Mouse (Mus musculus) gastrocnemius, adult 8-10 months (tissue): ENCODE measurements around the gene Tekt1. TPM values are rescaled to one million over a fixed set of nuclear protein-coding genes. Genes with fewer than 3 reads are reported as not detected.
"Not testable (repeated sequence)": the region's sequence is repeated elsewhere in the genome, so short reads cannot be mapped to it uniquely, and the experiment has no call there.

ENCODE experiments used
- DNase-seq, 2 experiments: peaks; one replicate each; pipeline ENCODE4 v3.0.0; 2022; ENCODE audit warnings: low spot score in 2 of 2
- total RNA-seq, 4 experiments: library from RNA; stranded (reverse); gene quantifications; 2 replicates each; pipeline ENCODE4 v1.2.4; 2022

The Tekt1 gene
- total RNA-seq, 4 experiments from 2014 or later: 0.92 to 3.3 (median 2.5) TPM

DNA sequence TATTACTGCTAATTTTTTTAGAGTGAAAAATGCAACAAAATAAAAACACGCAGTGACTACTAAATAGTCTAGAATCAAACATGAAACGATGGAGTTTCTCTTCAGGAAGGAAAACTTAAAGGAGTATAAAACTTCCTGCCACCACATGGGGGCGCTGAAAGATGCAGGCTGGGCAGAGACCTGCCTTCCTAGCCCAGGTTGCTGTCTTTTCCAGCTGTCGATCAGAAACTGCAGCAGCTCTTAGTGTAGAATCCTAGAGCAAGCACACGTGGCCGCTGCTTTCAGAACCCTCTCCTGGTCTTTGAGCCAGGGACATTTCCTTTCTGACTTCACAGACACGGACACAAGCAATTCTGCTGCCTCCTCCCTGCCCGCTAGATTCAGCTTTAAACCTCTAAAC is 18.3 kb downstream of the Tekt1 start:
- peak; percentile 39 to 41 for DNase-seq

DNA sequence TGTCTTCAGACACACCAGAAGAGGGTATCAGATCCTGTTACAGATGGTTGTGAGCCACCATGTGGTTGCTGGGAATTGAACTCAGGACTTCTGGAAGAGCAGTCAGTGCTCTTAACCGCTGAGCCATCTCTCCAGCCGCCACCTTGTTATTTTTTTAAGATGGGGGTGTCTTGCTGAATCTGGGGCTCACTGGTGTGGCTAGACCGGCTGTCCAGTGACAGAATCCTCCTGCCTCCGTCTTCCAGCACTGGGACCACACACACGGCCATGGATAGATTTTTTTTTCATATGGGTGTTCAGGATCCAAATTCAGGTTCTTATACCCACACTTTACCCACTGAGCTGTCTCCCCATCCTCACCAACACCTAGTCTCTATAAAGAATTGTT is 19.0 kb downstream of the Tekt1 start:
- DNase-seq: not testable (repeated sequence)

DNA sequence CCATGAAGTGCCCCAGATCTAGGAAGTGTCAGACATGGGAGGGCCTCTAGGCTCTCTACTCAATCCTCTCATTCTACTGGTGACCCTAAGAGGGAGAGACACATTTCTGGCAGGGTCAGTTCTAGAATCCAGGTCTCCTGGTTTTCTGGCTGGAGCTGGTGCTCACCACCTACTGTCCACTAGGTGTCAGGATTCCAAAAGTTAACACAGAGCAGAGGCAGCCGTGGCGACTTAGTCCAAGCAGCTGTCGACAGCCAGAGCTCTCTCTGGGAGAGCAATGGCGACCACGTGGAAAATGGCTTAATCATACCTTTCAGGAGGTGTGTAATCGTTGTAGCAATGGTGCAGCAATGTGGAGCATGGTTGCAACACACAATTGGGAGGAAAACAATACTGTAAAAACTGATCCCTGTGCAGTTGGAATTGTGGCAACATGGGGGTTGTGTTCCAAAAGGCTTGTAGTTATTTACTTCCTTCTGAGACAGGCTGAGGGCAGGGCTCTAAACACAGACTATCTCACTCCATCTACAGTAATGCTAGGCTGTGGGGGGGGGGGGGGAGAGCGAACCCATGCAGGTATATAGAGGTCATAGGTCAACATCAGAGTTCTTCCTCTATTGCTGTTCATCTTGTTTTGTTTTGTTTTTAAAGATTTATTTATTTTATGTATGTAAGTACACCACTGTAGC is 19.5 kb downstream of the Tekt1 start:
- DNase-seq: peak; percentile 45 to 54

DNA sequence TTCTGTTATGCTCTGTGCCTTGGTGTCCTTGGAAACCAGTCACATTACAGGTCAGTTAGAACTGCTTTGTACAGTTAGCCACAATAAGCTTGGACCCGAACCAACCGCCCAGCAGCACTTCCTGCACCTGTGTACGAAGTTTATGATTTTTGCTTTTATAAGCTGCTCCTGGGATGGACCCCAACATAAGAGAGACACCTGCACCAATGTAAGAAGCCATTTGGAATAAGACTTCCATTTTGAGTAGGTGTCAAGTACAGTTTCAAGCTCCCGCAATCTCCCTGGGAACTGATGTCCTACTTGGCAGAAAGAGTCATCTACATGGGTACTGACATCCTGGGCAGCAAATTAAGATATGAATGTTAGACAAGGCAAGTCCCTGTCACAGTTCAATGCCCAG is 22.5 kb downstream of the Tekt1 start:
- DNase-seq: no peak

DNA sequence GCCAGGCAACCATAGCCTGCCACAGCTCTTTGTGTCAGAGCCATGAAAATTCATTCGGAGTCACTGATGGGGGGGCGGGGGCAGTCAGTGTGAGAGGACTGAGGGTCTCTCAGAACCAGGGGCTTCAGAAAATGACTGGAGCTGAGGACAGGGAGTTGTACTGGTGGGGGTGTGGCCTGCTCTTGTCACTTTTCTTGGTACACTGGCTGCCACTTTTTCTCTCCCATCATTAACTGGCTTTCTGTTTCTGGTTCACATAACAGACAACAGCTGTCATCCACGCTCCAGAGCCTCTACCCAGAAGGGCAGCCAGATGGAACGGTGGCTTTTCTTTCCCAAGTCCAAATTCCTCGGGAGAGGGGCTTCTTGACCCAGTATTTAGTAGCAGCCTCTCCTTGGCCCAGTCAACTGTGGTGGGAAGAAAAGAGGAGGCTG is 23.8 kb downstream of the Tekt1 start:
- no peak for DNase-seq

DNA sequence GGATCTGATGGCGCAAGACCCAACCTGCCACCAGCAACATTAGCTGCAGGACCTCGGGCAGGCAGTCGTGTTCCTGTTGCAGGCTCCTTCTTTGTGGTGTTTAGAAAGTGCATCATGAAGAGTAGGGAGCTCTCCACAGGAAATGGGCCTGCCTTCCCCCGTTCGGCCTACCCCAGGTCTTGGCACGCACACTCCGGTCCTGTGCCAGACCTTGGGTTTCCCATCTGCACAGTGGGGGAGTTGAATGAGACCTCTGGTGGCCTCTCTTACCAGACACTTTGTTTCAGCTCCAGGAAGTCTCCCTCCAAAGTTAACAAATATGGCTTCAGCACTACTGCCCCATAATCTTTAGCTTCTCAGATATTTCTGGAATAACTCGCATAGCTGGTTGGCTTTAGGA is 25.5 kb downstream of the Tekt1 start:
- no peak for DNase-seq

DNA sequence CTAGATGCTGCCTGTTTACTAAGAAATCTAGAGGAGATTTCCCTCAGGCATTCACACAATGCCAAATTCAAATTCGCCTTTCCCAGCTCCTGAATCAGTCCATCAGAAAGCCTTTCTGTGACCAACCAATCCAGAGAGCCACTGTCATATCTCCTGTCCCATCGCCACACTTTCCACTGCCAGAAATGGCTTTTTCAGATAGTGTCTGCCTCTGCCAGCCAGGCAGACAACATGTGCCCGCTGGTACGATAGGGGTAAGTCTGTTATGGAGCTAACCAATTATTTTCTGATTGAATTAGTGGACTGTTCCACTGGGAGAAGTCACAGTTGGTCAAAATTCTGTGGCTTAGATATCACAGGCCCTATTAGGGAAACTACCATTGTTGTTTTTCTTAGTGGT is 27.6 kb downstream of the Tekt1 start:
- DNase-seq: no peak

DNA sequence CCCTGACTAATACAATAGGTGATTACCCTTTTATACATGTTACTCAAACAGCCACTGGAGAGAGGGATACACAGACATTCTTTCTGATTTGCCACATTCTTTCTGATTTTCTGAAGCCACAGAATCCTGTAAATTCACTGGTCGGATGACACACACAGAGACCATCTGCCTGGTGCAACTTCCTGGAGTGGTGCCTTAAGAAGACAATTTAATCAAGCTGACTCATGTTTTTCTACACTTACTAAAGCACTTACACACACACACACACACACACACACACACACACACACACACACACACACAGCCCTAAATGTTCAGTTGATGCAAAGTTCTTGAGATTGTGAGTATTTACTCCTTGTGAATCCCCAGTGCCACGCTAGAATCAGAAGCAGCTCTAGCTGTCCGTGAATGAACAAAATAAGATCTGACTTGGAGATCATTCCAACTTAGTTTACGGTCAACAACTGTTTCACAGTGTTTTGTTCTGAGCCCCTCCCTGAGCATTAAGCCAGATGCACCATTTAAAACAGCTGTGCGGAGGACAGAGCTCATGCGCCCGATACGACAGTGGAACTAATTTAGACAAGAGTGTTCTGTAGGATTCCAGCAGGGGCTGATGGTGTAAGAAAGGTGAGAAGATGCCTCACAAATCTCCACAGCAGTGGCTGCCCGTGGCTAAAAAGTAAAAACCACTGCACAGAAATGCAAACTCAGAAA is 29.1 kb downstream of the Tekt1 start:
- DNase-seq: no peak

DNA sequence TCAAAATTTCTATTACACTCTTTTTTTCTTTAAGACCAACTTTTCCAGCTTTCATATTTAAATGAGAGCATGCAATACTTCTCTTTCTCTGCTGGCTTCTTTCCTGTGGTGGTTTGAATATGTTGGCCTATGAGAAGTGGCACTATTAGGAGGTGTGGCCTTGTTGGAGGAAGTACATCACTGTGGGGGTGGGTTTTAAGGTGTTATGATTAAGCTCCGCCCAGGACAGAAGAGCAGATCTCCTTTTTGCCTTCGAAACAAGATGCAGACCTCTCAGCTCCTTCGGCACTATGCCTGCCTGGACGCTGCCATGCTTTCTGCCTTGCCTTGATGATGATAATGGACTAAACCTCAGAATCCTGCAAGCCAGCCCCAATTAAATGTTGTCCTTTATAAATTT is 36.5 kb downstream of the Tekt1 start:
- DNase-seq: no peak

DNA sequence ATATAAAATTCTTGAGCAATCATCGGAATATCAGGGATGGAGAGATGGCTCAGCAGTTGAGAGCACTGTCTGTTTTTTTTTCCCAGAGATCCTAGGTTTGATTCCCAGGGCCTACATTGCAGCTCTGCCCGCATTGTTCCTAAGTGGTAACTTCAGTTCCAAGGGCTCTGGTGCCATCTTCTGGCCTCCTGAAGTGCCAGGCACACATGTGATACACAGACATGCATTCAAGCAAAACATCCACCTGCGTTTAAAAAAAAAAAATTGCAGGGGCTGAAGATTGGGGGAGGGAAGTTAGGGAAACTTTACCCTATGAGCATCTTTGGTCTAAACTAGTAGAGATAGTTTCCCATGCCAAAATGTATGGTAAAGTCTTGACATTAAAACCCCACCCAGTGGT is 37.8 kb downstream of the Tekt1 start:
- no peak for DNase-seq

DNA sequence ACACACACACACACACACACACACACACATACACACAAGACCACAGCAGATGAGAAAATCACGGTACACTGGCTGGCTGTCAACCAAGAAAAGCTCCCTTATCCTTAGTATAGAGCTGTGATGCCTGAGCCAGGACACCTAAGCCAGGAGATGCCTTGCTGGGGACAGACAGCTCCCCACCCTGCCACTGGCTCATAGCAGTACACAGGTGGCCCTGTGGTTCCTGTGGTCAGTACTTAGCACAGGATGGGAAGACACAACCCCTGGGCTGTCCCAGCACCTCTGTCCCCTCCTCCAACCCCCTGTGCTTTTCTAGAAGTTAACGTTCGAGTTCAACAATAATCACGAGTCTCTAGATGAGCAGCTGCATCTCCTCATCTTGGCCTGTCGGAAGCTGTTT is 44.2 kb downstream of the Tekt1 start:
- no peak for DNase-seq

DNA sequence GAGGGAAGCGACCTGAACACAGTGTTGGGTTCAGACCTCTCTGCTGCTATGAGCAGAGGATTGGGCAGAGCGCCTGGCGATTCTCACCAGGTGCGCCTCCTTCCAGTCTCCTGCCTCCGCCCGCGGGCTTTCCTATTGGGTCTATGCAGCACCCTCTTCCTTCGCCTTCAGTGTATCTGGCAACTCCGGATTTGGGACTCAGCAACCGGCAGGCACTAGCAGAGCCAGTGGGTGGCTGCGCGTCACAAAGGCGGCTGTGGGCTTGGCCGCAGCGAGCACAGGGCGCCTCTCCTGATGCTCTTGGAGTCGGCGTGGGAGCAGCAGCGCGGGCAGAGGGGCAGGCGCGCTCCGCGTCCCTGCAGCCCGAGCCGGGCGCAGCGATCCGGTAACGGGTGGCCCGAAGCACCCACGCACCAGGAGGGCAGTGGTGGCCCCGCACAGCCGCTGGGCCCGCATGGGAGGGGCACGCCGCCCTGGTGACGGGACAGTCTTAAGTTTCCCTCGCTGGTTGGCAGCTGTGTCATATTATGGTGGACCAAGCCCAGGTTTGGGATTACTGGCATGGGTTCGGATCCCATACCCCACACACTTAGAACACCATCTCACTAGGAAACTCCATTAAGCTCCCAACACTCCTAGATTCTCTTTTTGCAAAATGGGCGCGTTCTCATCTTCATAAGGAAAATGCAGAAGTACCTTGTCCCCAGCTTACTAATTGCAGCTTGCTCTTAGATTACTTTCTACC is 47.9 kb downstream of the Tekt1 start, which contains the start of gene Fbxo39:
Gene Fbxo39, plus strand, starts transcription at position 294 of the 745 bp plus-strand sequence.
- DNase-seq: no peak

DNA sequence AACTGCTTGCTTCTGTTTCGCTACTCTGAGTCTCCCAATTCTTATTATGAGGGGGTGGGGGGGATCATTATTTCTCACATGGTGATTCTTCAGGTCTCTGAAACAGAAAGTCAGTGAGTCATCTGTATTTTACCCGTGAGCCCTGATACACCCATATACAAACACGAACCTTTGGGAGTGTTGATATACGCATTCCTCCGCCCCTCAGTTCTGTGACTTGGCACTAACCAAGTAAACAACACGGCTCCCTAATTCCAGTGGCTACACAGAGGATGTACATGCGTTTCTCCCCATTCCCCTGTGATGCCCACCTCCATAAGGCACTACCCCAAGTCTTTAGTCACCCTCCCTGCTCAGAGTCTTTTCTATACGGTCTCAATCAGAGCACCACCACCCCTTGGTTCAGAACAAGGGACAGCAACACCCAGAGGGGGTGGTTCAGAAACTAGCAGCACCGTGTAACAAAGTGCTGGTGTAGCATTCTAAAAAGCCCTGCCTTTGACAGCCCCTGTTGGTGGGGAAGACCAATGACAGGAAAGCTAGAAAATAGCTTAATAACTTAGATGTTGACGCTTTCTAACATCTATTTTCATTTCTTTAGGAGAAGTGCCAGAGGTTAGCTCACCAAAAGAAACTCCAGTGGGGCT is 50.8 kb downstream of the Tekt1 start:
- DNase-seq: no peak

DNA sequence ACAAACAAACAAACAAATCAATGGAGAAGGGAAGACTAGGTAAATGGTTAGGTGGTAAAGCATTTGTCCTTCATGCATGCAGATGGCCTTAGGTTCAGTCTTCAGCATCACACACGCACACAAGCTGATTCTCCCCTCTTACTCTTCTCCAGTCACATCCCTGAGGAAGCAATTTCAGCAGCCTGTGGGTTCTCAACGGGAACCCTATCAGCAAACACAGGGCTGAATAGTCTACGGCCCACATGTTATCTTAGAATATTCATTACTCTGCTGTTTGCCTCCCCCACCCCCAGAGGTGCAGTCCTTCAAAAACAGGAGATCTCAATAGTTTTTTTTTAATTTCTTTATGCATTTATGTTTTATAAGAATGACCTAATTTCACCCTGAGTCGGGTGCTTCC is 51.8 kb downstream of the Tekt1 start:
- no peak for DNase-seq

DNA sequence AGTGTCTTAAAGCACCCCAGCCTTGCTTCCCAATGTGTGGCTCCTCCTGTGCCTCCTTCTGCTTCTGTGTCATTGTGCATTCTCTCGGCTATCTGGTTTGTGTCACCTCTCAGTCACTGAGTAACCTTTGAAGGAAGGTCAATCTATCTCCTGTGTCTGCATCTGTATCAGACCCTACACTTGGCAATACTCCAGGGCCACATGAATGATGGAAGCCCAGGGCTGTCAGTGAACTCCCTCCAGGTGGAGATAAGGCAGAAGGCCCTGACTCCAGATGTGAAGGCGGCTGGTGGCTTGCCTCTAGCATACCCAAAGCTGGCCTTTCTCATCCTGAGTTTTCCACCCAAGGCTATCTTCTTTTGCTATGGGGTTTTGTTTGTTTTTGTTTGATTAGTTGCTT is 53.3 kb downstream of the Tekt1 start:
- no peak for DNase-seq

DNA sequence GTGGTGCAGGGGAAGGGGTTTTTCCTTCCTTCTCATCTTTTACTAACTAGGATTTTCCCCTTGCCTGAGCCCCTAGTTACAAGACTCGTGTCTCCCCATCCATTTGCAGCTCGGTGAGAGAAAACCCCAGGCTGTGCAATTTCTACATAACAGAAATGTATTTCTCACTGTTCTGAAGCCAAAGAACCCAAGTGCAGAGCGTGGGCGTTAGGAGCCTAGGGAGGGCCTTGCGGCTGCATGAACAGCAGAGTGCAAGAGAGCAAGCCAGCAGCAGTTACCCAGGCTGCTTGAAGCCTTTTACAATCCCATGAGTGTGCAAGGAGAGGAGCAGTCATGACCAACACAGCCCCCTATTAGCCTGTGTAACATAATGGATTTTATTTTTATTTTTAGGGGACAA is 54.8 kb downstream of the Tekt1 start:
- no peak for DNase-seq

DNA sequence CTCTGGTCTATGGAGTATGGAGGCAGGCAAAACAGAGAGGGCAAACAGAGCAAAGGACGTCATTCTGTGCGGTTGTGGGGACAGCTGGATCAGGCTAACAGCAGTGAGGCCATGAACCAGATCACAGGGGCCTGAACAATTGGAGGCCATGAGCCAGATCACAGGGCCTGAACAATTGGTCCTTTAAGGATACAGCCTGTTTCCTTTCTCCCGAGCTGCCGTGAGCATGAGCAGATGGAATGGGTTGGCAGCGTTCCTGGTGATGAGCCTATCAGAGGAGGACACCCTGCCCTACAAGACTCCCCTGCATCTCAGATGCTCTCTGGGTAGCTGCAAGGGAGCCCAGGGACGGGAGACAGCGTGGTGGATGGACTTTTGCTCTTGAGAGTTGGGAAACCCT is 60.0 kb downstream of the Tekt1 start:
- DNase-seq: peak; percentile 9 to 19

DNA sequence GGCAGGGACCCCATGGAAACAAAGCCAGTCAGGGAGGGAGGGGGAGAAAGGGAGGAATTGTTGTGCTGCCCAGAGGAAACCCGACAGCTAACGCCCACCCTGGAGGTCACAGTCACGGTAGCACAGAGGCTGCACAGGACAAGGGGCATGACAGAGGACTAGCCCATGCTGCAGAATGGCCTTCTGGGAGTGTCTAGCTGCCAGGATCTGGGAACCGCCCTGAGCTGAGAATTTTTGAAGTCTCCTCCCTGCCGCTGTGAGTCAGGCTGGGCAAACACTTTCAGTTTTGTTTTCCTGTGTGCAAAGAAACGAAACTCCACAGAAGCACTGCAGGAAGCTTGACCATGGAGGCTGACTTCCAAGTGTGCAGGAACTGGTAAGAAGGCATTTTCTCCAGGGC is 60.9 kb downstream of the Tekt1 start, which contains the start of gene Xaf1:
Gene Xaf1, plus strand, starts transcription at position 296 of the 400 bp plus-strand sequence.
- peak; percentile 42 to 45 for DNase-seq
